Mouse (Mus musculus): Measurements from ENCODE around the gene Fbxl17. TPM values are rescaled to one million over a fixed set of nuclear protein-coding genes. Genes with fewer than 3 reads are reported as not detected.

Gene Fbxl17
- polyA plus RNA-seq, 1 experiment from 2014 or later: 9.0 TPM

DNA sequence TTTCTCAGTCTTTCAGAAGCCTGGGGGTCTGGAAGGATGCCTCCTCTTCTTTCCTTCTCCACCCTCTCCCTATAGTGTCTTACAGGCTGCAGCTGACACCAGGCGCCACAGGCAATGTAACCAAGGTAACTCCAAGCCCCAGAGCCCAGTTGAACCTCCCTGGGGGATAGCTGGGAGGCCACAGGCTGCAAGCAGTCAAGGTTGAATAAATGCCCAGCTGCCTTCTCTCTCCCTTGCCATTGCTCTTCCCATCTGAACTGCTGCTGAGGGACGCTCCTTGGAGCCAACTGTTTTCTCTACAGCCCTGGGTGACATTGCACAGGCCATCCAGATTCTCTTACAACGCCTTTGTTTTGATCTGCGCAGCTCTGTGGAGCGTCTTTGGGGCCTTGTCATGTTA, 491.5 kb downstream of the Fbxl17 start:
- ATAC-seq (ENCODE audit: insufficient read depth) (no peak), DNase-seq (peak; percentile 31)
- H3K27me3 ChIP-seq (ENCODE audit: insufficient read depth, low read length): no peaks in the 10 kb centered on the region
- H3K27ac ChIP-seq (ENCODE audit: low read depth): no peak overlapping the region
- H3K4me3 ChIP-seq (ENCODE audit: low read depth, low read length): no peak overlapping the region
- H3K9me3 ChIP-seq (ENCODE audit: low read depth, low read length): no peaks in the 10 kb centered on the region
- 51% methylated on average over 5 of the region's 5 CpGs for WGBS
- H3K4me2 ChIP-seq: no peak overlapping the region
- H3K9ac ChIP-seq: no peak overlapping the region
- no peak for TF ChIP-seq CTCF (IDR thresholded peaks at IDR 0.05; ENCODE audit: low read depth)
- H3K36me3 ChIP-seq (ENCODE audit: insufficient read depth): no peaks in the 10 kb centered on the region
- 0 out of 2 replicates have a peak, but pooled peaks cover 5% of the 10 kb centered on the region for H3K4me1 ChIP-seq (ENCODE audit: insufficient read depth)

GRCm38 (mm10) chr17:63007876-63008275, 491.9 kb downstream of the Fbxl17 start:
- no peak overlapping the region for H3K4me2 ChIP-seq
- TF ChIP-seq CTCF (IDR thresholded peaks at IDR 0.05; ENCODE audit: low read depth): no peak
- no peak overlapping the region for H3K4me3 ChIP-seq (ENCODE audit: low read depth, low read length)
- DNase-seq: no peak
- ATAC-seq (ENCODE audit: insufficient read depth): no peak
- no peaks in the 10 kb centered on the region for H3K36me3 ChIP-seq (ENCODE audit: insufficient read depth)
- WGBS: 76% methylated on average over 12 of the region's 12 CpGs
- H3K4me1 ChIP-seq (ENCODE audit: insufficient read depth): 0 out of 2 replicates have a peak, but pooled peaks cover 5% of the 10 kb centered on the region
- H3K9me3 ChIP-seq (ENCODE audit: low read depth, low read length): no peaks in the 10 kb centered on the region
- no peak overlapping the region for H3K9ac ChIP-seq
- no peak overlapping the region for H3K27ac ChIP-seq (ENCODE audit: low read depth)
- H3K27me3 ChIP-seq (ENCODE audit: insufficient read depth, low read length): no peaks in the 10 kb centered on the region

Small RNAs within 50 kb of the gene (microRNA-seq; reads per million reads assigned to microRNA genes)
- gene Gm24813 (ENCODE audit: borderline number of aligned reads): not detected

All from lung, embryonic 14.5 days (tissue).